Mouse (Mus musculus) mature B cell (primary cell): ENCODE data around the gene Fgfr2.

Experiments
- in situ Hi-C: fragments of 300-500 bp; cut with MboI; formaldehyde crosslinking; loops from 2 replicates; pipeline ENCODE4 v1.14.3; 2019

Gene Fgfr2

GRCm38 (mm10) chr7:132181586-132182198, 941.5 kb downstream of the Fgfr2 start:
- in situ Hi-C loops = no loop called here

- in situ Hi-C loops = no loop called here
Measured at GRCm38 (mm10) chr7:132181042-132181441, 942.1 kb downstream of the Fgfr2 start.

- in situ Hi-C loops = no loop called here
Measured at GRCm38 (mm10) chr7:132179049-132179448, 944.1 kb downstream of the Fgfr2 start.

GRCm38 (mm10) chr7:132174787-132175186, 948.4 kb downstream of the Fgfr2 start:
- in situ Hi-C loops = no loop called here

- in situ Hi-C loops = no loop called here
Measured at GRCm38 (mm10) chr7:132174296-132174695, 948.9 kb downstream of the Fgfr2 start.

- in situ Hi-C loops = no loop called here
Measured at GRCm38 (mm10) chr7:132172220-132172619, 950.9 kb downstream of the Fgfr2 start.

GRCm38 (mm10) chr7:132171716-132172115, 951.4 kb downstream of the Fgfr2 start:
- in situ Hi-C loops = no loop called here

- in situ Hi-C loops = no loop called here
Measured at GRCm38 (mm10) chr7:132169419-132170169, 953.6 kb downstream of the Fgfr2 start.

- in situ Hi-C loops = no loop called here
Measured at GRCm38 (mm10) chr7:132167239-132167638, 955.9 kb downstream of the Fgfr2 start.

- in situ Hi-C loops = no loop called here
Measured at GRCm38 (mm10) chr7:132162254-132162653, 960.9 kb downstream of the Fgfr2 start.

GRCm38 (mm10) chr7:132158321-132159025, 964.7 kb downstream of the Fgfr2 start:
- in situ Hi-C loops = no loop called here

GRCm38 (mm10) chr7:132154368-132154961, 968.7 kb downstream of the Fgfr2 start, which contains the start of gene Cpxm2:
Gene Cpxm2, minus strand, starts transcription at chr7:132154739.
- in situ Hi-C loops = no loop called here

GRCm38 (mm10) chr7:132153725-132154147, 969.4 kb downstream of the Fgfr2 start:
- in situ Hi-C loops = no loop called here

GRCm38 (mm10) chr7:132145227-132145800, 977.8 kb downstream of the Fgfr2 start:
- in situ Hi-C loops = no loop called here

GRCm38 (mm10) chr7:132128687-132129086, 994.5 kb downstream of the Fgfr2 start:
- in situ Hi-C loops = no loop called here

- in situ Hi-C loops = no loop called here
Measured at GRCm38 (mm10) chr7:132124948-132125347, 998.2 kb downstream of the Fgfr2 start.

GRCm38 (mm10) chr7:132123211-132123610, 999.9 kb downstream of the Fgfr2 start:
- in situ Hi-C loops = no loop called here

GRCm38 (mm10) chr7:132119817-132120216, 1003.3 kb downstream of the Fgfr2 start:
- in situ Hi-C loops = no loop called here

GRCm38 (mm10) chr7:132111770-132112169, 1011.4 kb downstream of the Fgfr2 start:
- in situ Hi-C loops = no loop called here

- in situ Hi-C loops = no loop called here
Measured at GRCm38 (mm10) chr7:132110308-132110707, 1012.8 kb downstream of the Fgfr2 start.

GRCm38 (mm10) chr7:132106891-132107290, 1016.3 kb downstream of the Fgfr2 start:
- in situ Hi-C loops = no loop called here

GRCm38 (mm10) chr7:132105326-132105725, 1017.8 kb downstream of the Fgfr2 start:
- in situ Hi-C loops = no loop called here
